Mouse (Mus musculus): ENCODE data around the gene Irak4. TPM values are rescaled to one million over a fixed set of nuclear protein-coding genes. Genes with fewer than 3 reads are reported as not detected.

Gene Irak4
- polyA plus RNA-seq, 1 experiment from 2014 or later: 3.8 TPM

- H3K27me3 ChIP-seq: no peaks in the 10 kb centered on the region
- ATAC-seq (ENCODE audit: low read depth) (peak; percentile 64), DNase-seq (no peak)
- H3K27ac ChIP-seq: no peak overlapping the region
- no peaks in the 10 kb centered on the region for H3K36me3 ChIP-seq
- no peak overlapping the region for H3K9ac ChIP-seq
- H3K4me3 ChIP-seq (replicated peaks): no peak overlapping the region
- no peaks in the 10 kb centered on the region for H3K9me3 ChIP-seq (replicated peaks)
- H3K4me2 ChIP-seq: no peak overlapping the region
- WGBS (ENCODE audit: insufficient replicate concordance): 54% methylated on average over 9 of the region's 9 CpGs
- H3K4me1 ChIP-seq (replicated peaks): 0 out of 2 replicates have a peak, but pooled peaks cover 2% of the 10 kb centered on the region
Observed at GRCm38 (mm10) chr15:94565854-94566253, 22.4 kb downstream of the Irak4 start.

- ATAC-seq (ENCODE audit: low read depth) (no peak), DNase-seq (no peak)
- Histone ChIP-seq H3K4me2 (no peak overlapping the region), H3K4me3 (replicated peaks) (no peak overlapping the region), H3K9ac (no peak overlapping the region), H3K36me3 (no peaks in the 10 kb centered on the region), H3K4me1 (replicated peaks) (0 out of 2 replicates have a peak, but pooled peaks cover 2% of the 10 kb centered on the region), H3K27ac (no peak overlapping the region), H3K27me3 (no peaks in the 10 kb centered on the region), H3K9me3 (replicated peaks) (no peaks in the 10 kb centered on the region)
- 73% methylated on average over 10 of the region's 10 CpGs for WGBS (ENCODE audit: insufficient replicate concordance)
Observed at GRCm38 (mm10) chr15:94568496-94569182, 25.2 kb downstream of the Irak4 start.

- Histone ChIP-seq H3K9ac (no peak overlapping the region), H3K4me3 (replicated peaks) (no peak overlapping the region), H3K9me3 (replicated peaks) (no peaks in the 10 kb centered on the region), H3K27me3 (no peaks in the 10 kb centered on the region), H3K4me2 (no peak overlapping the region), H3K36me3 (no peaks in the 10 kb centered on the region), H3K4me1 (replicated peaks) (0 out of 2 replicates have a peak, but pooled peaks cover 2% of the 10 kb centered on the region), H3K27ac (no peak overlapping the region)
- DNase-seq: no peak
- WGBS (ENCODE audit: insufficient replicate concordance): 68% methylated on average over 4 of the region's 4 CpGs
- ATAC-seq (ENCODE audit: low read depth): no peak
Observed at GRCm38 (mm10) chr15:94571501-94571900, 28.1 kb downstream of the Irak4 start.

- no peak overlapping the region for H3K4me3 ChIP-seq (replicated peaks)
- H3K36me3 ChIP-seq: no peaks in the 10 kb centered on the region
- H3K27me3 ChIP-seq: no peaks in the 10 kb centered on the region
- DNase-seq (no peak), ATAC-seq (ENCODE audit: low read depth) (no peak)
- 0 out of 2 replicates have a peak, but pooled peaks cover 2% of the 10 kb centered on the region for H3K4me1 ChIP-seq (replicated peaks)
- no peak overlapping the region for H3K9ac ChIP-seq
- no peak overlapping the region for H3K27ac ChIP-seq
- no peaks in the 10 kb centered on the region for H3K9me3 ChIP-seq (replicated peaks)
- 76% methylated on average over 7 of the region's 8 CpGs for WGBS (ENCODE audit: insufficient replicate concordance)
- H3K4me2 ChIP-seq: no peak overlapping the region
Observed at GRCm38 (mm10) chr15:94572746-94573145, 29.3 kb downstream of the Irak4 start.

- H3K9me3 ChIP-seq (replicated peaks): no peaks in the 10 kb centered on the region
- no peak overlapping the region for H3K4me2 ChIP-seq
- no peaks in the 10 kb centered on the region for H3K27me3 ChIP-seq
- ATAC-seq (ENCODE audit: low read depth) (no peak), DNase-seq (no peak)
- H3K4me1 ChIP-seq (replicated peaks): 0 out of 2 replicates have a peak, but pooled peaks cover 2% of the 10 kb centered on the region
- H3K9ac ChIP-seq: no peak overlapping the region
- H3K4me3 ChIP-seq (replicated peaks): no peak overlapping the region
- WGBS (ENCODE audit: insufficient replicate concordance): 60% methylated on average over 4 of the region's 4 CpGs
- peaks cover 12% of the 10 kb centered on the region for H3K36me3 ChIP-seq
- no peak overlapping the region for H3K27ac ChIP-seq
Observed at GRCm38 (mm10) chr15:94574566-94575268, 31.3 kb downstream of the Irak4 start.

- H3K27me3 ChIP-seq: no peaks in the 10 kb centered on the region
- H3K4me3 ChIP-seq (replicated peaks): no peak overlapping the region
- ATAC-seq (ENCODE audit: low read depth) (no peak), DNase-seq (no peak)
- H3K27ac ChIP-seq: no peak overlapping the region
- peaks cover 78% of the 10 kb centered on the region for H3K36me3 ChIP-seq
- no peaks in the 10 kb centered on the region for H3K9me3 ChIP-seq (replicated peaks)
- no peak overlapping the region for H3K4me2 ChIP-seq
- WGBS (ENCODE audit: insufficient replicate concordance): 78% methylated on average over 7 of the region's 7 CpGs
- H3K9ac ChIP-seq: no peak overlapping the region
- H3K4me1 ChIP-seq (replicated peaks): no peaks in the 10 kb centered on the region
Observed at GRCm38 (mm10) chr15:94582000-94582593, 38.7 kb downstream of the Irak4 start.

- DNase-seq: no peak
- no peak for ATAC-seq (ENCODE audit: low read depth)
- Histone ChIP-seq H3K4me1 (replicated peaks) (peaks cover 4% of the 10 kb centered on the region), H3K36me3 (peaks cover 76% of the 10 kb centered on the region), H3K4me3 (replicated peaks) (no peak overlapping the region), H3K9me3 (replicated peaks) (no peaks in the 10 kb centered on the region), H3K4me2 (no peak overlapping the region), H3K27ac (no peak overlapping the region), H3K9ac (no peak overlapping the region), H3K27me3 (no peaks in the 10 kb centered on the region)
- 91% methylated on average over 10 of the region's 10 CpGs for WGBS (ENCODE audit: insufficient replicate concordance)
Observed at GRCm38 (mm10) chr15:94583153-94583552, 39.7 kb downstream of the Irak4 start.

GRCm38 (mm10) chr15:94584738-94585137 is 41.3 kb downstream of the Irak4 start:
- Histone ChIP-seq H3K4me3 (replicated peaks) (no peak overlapping the region), H3K36me3 (peaks cover 66% of the 10 kb centered on the region), H3K4me1 (replicated peaks) (peaks cover 9% of the 10 kb centered on the region), H3K27me3 (no peaks in the 10 kb centered on the region), H3K9ac (no peak overlapping the region), H3K9me3 (replicated peaks) (no peaks in the 10 kb centered on the region), H3K27ac (no peak overlapping the region), H3K4me2 (no peak overlapping the region)
- no peak for ATAC-seq (ENCODE audit: low read depth)
- DNase-seq: no peak
- WGBS (ENCODE audit: insufficient replicate concordance): 82% methylated on average over 4 of the region's 4 CpGs

GRCm38 (mm10) chr15:94587826-94588715 is 44.6 kb downstream of the Irak4 start:
- Histone ChIP-seq H3K27me3 (no peaks in the 10 kb centered on the region), H3K9me3 (replicated peaks) (no peaks in the 10 kb centered on the region), H3K9ac (peak overlapping the region; percentile 97; the same call in 1 of the 2 replicates), H3K4me3 (replicated peaks) (peak overlapping the region; percentile 99), H3K4me1 (replicated peaks) (peaks cover 24% of the 10 kb centered on the region), H3K4me2 (peak overlapping the region; percentile 79), H3K27ac (no peak overlapping the region), H3K36me3 (peaks cover 36% of the 10 kb centered on the region)
- DNase-seq (no peak), ATAC-seq (ENCODE audit: low read depth) (no peak)
- 70% methylated on average over 9 of the region's 9 CpGs for WGBS (ENCODE audit: insufficient replicate concordance)

GRCm38 (mm10) chr15:94589219-94590075 is 46.0 kb downstream of the Irak4 start, which contains the start of gene Twf1:
Twf1 (minus strand) TSS chr15:94589889.
- Histone ChIP-seq H3K9ac (peak within 1 kb of the TSS; percentile 97), H3K27ac (peak within 1 kb of the TSS; percentile 78), H3K27me3 (no peaks in the 10 kb centered on the region), H3K36me3 (peaks cover 22% of the 10 kb centered on the region), H3K9me3 (replicated peaks) (no peaks in the 10 kb centered on the region), H3K4me3 (replicated peaks) (peak within 1 kb of the TSS; percentile 99), H3K4me2 (peak within 1 kb of the TSS; percentile 79), H3K4me1 (replicated peaks) (peaks cover 24% of the 10 kb centered on the region)
- DNase-seq (peak; percentile 94), ATAC-seq (ENCODE audit: low read depth) (peak; percentile 99)
- under 1% methylated on average over 56 of the region's 70 CpGs for WGBS (ENCODE audit: insufficient replicate concordance)
